Mouse (Mus musculus): Measurements from ENCODE around the gene Gm6588. TPM values are rescaled to one million over a fixed set of nuclear protein-coding genes. Genes with fewer than 3 reads are reported as not detected.

Gm6588 gene
- polyA plus RNA-seq, 1 experiment from 2014 or later = not detected

DNA sequence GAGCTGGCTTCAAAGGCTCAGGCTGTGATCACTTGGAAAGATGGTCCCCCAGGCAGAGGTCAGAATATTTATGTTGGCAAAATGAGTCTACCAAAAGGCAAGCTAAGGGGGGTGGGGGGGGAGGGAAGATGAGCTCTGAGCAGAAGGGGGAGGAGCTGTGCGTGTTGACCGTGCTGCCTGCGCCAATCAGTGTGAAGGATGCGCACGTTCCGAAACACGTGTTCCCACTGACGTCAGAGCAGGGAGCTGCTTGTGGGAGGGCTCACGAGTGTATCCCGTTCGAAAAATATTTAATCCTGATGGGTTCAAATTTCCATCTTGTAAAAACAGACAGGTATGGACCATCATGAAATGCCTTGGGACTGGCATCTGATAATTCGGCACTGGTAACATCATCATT is 29.7 kb upstream of the Gm6588 start:
- H3K9me3 ChIP-seq (ENCODE audit: control insufficient read depth, low read length) = no peaks in the 10 kb centered on the region
- WGBS = 31% methylated on average over 12 of the region's 12 CpGs
- H3K27me3 ChIP-seq (replicated peaks; ENCODE audit: control insufficient read depth, insufficient read depth, low read length) = no peaks in the 10 kb centered on the region
- H3K36me3 ChIP-seq (ENCODE audit: control insufficient read depth, insufficient read depth, low read length) = no peaks in the 10 kb centered on the region
- H3K27ac ChIP-seq (ENCODE audit: low read length) = no peak overlapping the region
- no peak overlapping the region for H3K9ac ChIP-seq (ENCODE audit: low read depth, low read length)
- H3K4me1 ChIP-seq (ENCODE audit: control insufficient read depth, insufficient read depth, low read length) = no peaks in the 10 kb centered on the region
- no peak for ATAC-seq
- H3K4me2 ChIP-seq (ENCODE audit: low read depth, low read length) = no peak overlapping the region
- no peak overlapping the region for H3K4me3 ChIP-seq (ENCODE audit: low read length)

DNA sequence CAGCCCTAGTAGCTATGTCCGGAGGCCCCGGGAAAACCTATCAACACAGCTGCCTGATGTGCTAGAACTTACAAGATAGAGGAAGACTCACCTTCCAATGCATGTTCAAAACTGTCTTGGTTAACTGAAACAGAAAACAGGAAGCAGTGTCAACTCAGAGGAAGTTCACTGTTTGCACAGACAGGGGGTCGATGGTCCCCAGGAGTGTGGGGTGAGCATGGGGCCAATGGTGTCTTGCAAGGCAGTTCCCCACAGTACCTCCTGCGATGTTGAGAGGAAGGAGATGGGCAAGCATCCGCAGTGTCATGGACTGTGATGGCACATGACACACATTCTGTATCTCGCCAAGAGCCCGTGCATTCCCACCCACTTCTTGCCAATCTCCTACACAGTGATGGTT is 22.6 kb upstream of the Gm6588 start:
- WGBS = 84% methylated on average over 7 of the region's 7 CpGs
- ATAC-seq = no peak
- no peak overlapping the region for H3K4me2 ChIP-seq (ENCODE audit: low read depth, low read length)
- no peak overlapping the region for H3K27ac ChIP-seq (ENCODE audit: low read length)
- H3K4me3 ChIP-seq (ENCODE audit: low read length) = no peak overlapping the region
- H3K36me3 ChIP-seq (ENCODE audit: control insufficient read depth, insufficient read depth, low read length) = no peaks in the 10 kb centered on the region
- no peaks in the 10 kb centered on the region for H3K27me3 ChIP-seq (replicated peaks; ENCODE audit: control insufficient read depth, insufficient read depth, low read length)
- no peak overlapping the region for H3K9ac ChIP-seq (ENCODE audit: low read depth, low read length)
- 0 out of 2 replicates have a peak, but pooled peaks cover 3% of the 10 kb centered on the region for H3K4me1 ChIP-seq (ENCODE audit: control insufficient read depth, insufficient read depth, low read length)
- no peaks in the 10 kb centered on the region for H3K9me3 ChIP-seq (ENCODE audit: control insufficient read depth, low read length)

DNA sequence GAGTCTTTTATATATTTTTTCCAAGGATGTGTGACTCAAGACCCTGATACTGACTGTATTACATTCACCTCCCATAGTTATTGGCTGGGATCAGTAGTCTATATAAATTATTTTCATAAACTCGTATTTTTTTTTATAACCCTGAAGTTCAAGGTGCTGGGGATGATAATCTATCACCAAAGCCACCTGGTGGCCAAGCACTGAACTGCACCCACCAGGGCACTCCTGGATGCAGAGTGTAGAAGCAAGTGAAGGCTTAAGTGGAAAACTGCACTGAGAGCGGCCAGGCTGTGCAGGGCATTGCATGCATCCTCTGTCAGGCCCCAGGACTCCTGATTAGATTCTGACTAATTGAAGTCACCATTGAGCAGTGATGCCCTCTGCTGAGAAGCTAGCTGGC is 21.9 kb upstream of the Gm6588 start:
- 42% methylated on average over 2 of the region's 2 CpGs for WGBS
- Histone ChIP-seq H3K36me3 (ENCODE audit: control insufficient read depth, insufficient read depth, low read length) (no peaks in the 10 kb centered on the region), H3K9ac (ENCODE audit: low read depth, low read length) (no peak overlapping the region), H3K27me3 (replicated peaks; ENCODE audit: control insufficient read depth, insufficient read depth, low read length) (0 out of 2 replicates have a peak, but pooled peaks cover 2% of the 10 kb centered on the region), H3K4me2 (ENCODE audit: low read depth, low read length) (no peak overlapping the region), H3K4me1 (ENCODE audit: control insufficient read depth, insufficient read depth, low read length) (0 out of 2 replicates have a peak, but pooled peaks cover 3% of the 10 kb centered on the region), H3K9me3 (ENCODE audit: control insufficient read depth, low read length) (no peaks in the 10 kb centered on the region), H3K27ac (ENCODE audit: low read length) (no peak overlapping the region), H3K4me3 (ENCODE audit: low read length) (no peak overlapping the region)
- ATAC-seq = no peak

DNA sequence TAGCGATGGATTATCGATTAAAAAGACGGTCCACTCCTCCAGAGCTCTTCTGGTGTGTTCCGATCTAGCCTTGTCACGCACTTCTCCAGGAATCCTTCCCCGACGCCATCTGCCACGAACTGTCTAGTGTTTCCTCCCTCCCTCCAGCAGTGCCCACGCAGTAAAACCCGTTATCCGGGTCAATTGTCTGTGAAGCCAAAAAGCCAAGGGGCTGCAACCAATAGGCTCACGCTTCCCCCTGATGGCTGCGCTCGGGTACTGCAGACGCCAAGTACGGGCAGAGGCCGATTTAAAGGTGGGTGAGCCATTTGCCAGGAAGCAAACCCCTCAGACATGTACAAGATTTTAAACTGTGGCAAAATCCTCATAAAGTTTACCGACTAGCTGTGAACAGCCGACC is 20.3 kb upstream of the Gm6588 start:
- 0 out of 2 replicates have a peak, but pooled peaks cover 3% of the 10 kb centered on the region for H3K4me1 ChIP-seq (ENCODE audit: control insufficient read depth, insufficient read depth, low read length)
- H3K36me3 ChIP-seq (ENCODE audit: control insufficient read depth, insufficient read depth, low read length) = no peaks in the 10 kb centered on the region
- WGBS = 15% methylated on average over 19 of the region's 19 CpGs
- ATAC-seq = no peak
- H3K27ac ChIP-seq (ENCODE audit: low read length) = no peak overlapping the region
- 0 out of 2 replicates have a peak, but pooled peaks cover 3% of the 10 kb centered on the region for H3K27me3 ChIP-seq (replicated peaks; ENCODE audit: control insufficient read depth, insufficient read depth, low read length)
- H3K4me3 ChIP-seq (ENCODE audit: low read length) = no peak overlapping the region
- no peaks in the 10 kb centered on the region for H3K9me3 ChIP-seq (ENCODE audit: control insufficient read depth, low read length)
- H3K9ac ChIP-seq (ENCODE audit: low read depth, low read length) = no peak overlapping the region
- no peak overlapping the region for H3K4me2 ChIP-seq (ENCODE audit: low read depth, low read length)

DNA sequence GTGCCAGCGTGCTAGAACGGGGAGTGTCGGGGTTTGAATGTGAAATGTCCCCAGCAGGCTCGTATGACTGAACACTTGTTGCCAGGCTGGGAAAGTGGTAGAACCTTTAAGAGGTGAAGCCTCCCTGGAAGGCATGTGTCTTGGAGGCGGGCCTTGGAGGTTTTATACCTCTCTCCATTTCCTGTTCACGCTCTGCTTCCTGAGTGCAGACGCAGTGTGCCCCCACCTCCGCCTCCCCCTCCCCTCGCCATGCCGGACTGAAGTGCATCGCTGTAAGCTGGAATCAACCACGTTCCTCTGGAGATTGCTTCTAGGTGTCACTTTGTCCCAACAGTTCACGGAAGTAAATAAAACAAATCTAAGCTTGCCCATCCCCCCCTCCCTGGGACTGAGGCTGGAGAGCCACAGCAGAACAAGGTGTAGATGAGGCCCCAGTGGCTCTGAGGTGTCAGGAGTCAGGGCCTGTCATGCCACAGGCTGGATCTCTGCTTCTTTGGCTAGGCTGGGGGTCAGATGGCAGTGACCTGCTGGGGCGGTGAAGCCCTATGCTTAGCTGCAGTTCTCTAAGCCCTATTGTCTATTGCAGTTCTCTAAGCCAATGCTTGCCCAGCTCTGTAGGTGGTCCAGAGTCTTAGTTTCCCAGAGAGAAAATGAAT is 18.0 kb upstream of the Gm6588 start:
- Histone ChIP-seq H3K27me3 (replicated peaks; ENCODE audit: control insufficient read depth, insufficient read depth, low read length) (0 out of 2 replicates have a peak, but pooled peaks cover 3% of the 10 kb centered on the region), H3K9ac (ENCODE audit: low read depth, low read length) (peak overlapping the region; percentile 43; the same call in 1 of the 2 replicates), H3K36me3 (ENCODE audit: control insufficient read depth, insufficient read depth, low read length) (no peaks in the 10 kb centered on the region), H3K4me2 (ENCODE audit: low read depth, low read length) (peak overlapping the region; percentile 41), H3K9me3 (ENCODE audit: control insufficient read depth, low read length) (no peaks in the 10 kb centered on the region), H3K27ac (ENCODE audit: low read length) (no peak overlapping the region), H3K4me1 (ENCODE audit: control insufficient read depth, insufficient read depth, low read length) (0 out of 2 replicates have a peak, but pooled peaks cover 3% of the 10 kb centered on the region), H3K4me3 (ENCODE audit: low read length) (peak overlapping the region; percentile 28)
- ATAC-seq = peak; percentile 45
- WGBS = 26% methylated on average over 14 of the region's 14 CpGs

DNA sequence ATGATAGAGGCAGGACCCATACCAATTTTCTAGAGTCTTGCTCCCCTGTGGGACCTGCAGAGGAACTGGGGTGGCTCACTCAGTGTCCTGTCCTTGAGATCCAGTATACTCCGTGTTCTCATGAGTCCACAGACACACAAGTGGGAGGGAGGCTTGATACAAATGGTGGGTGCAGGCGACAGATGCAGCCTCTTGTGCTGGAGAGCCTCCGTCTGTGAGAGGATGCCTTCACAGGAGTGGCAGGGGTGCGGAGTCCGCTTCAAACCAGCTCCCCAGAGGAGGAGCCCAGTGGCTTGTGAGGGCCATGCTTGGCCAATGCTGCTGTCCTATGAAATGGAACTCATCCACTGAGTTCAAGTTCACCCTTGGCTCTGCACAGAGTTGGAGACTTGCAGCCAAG is 17.2 kb upstream of the Gm6588 start:
- no peak overlapping the region for H3K4me2 ChIP-seq (ENCODE audit: low read depth, low read length)
- 0 out of 2 replicates have a peak, but pooled peaks cover 3% of the 10 kb centered on the region for H3K27me3 ChIP-seq (replicated peaks; ENCODE audit: control insufficient read depth, insufficient read depth, low read length)
- no peak overlapping the region for H3K9ac ChIP-seq (ENCODE audit: low read depth, low read length)
- 83% methylated on average over 5 of the region's 5 CpGs for WGBS
- no peak overlapping the region for H3K27ac ChIP-seq (ENCODE audit: low read length)
- ATAC-seq = no peak
- no peaks in the 10 kb centered on the region for H3K9me3 ChIP-seq (ENCODE audit: control insufficient read depth, low read length)
- H3K4me3 ChIP-seq (ENCODE audit: low read length) = no peak overlapping the region
- H3K4me1 ChIP-seq (ENCODE audit: control insufficient read depth, insufficient read depth, low read length) = 0 out of 2 replicates have a peak, but pooled peaks cover 3% of the 10 kb centered on the region
- no peaks in the 10 kb centered on the region for H3K36me3 ChIP-seq (ENCODE audit: control insufficient read depth, insufficient read depth, low read length)

DNA sequence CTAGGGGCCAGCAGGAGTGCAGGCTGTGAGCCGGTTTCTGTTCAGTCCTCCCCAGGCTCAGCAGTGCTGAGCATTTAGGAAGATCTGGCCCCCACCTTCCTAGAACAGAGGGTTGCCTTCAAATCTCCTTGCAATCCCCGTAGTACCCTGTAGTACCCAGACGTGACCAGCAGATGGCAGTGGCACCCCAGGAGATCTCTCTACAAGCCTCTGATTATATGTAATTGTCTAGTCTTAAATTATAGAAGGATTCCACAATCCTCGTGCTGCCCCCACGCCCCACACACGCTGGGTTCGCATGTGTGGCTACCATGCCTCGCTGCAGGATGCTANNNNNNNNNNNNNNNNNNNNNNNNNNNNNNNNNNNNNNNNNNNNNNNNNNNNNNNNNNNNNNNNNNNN is 16.2 kb upstream of the Gm6588 start:
- H3K4me1 ChIP-seq (ENCODE audit: control insufficient read depth, insufficient read depth, low read length) = 0 out of 2 replicates have a peak, but pooled peaks cover 3% of the 10 kb centered on the region
- H3K4me3 ChIP-seq (ENCODE audit: low read length) = no peak overlapping the region
- H3K9me3 ChIP-seq (ENCODE audit: control insufficient read depth, low read length) = no peaks in the 10 kb centered on the region
- no peak overlapping the region for H3K4me2 ChIP-seq (ENCODE audit: low read depth, low read length)
- ATAC-seq = no peak
- no peak overlapping the region for H3K9ac ChIP-seq (ENCODE audit: low read depth, low read length)
- 0 out of 2 replicates have a peak, but pooled peaks cover 3% of the 10 kb centered on the region for H3K27me3 ChIP-seq (replicated peaks; ENCODE audit: control insufficient read depth, insufficient read depth, low read length)
- 1% methylated on average over 8 of the region's 8 CpGs for WGBS
- H3K27ac ChIP-seq (ENCODE audit: low read length) = no peak overlapping the region
- no peaks in the 10 kb centered on the region for H3K36me3 ChIP-seq (ENCODE audit: control insufficient read depth, insufficient read depth, low read length)

DNA sequence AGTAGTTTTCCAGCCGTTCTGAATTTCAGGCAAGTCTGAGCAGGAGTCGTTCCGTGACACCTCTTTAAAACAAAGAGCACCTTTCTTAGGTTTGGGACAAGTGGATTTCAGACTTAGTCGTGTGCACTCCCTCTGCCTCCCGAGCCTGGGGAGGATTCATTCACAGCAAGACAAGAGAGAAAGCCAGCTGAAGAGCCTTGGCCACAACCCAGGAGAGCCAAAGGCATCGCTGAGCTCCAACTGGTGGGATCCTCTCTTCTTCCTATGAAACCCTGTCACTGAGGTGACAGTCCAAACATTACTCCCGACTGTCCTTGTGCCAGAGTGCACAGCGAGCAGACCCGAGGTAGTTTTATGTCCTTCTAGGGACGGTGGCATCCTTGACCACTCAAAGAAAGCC is 10.7 kb upstream of the Gm6588 start:
- no peaks in the 10 kb centered on the region for H3K4me1 ChIP-seq (ENCODE audit: control insufficient read depth, insufficient read depth, low read length)
- H3K36me3 ChIP-seq (ENCODE audit: control insufficient read depth, insufficient read depth, low read length) = no peaks in the 10 kb centered on the region
- H3K27me3 ChIP-seq (replicated peaks; ENCODE audit: control insufficient read depth, insufficient read depth, low read length) = no peaks in the 10 kb centered on the region
- H3K4me2 ChIP-seq (ENCODE audit: low read depth, low read length) = no peak overlapping the region
- no peak overlapping the region for H3K27ac ChIP-seq (ENCODE audit: low read length)
- no peak for ATAC-seq
- no peaks in the 10 kb centered on the region for H3K9me3 ChIP-seq (ENCODE audit: control insufficient read depth, low read length)
- no peak overlapping the region for H3K4me3 ChIP-seq (ENCODE audit: low read length)
- no peak overlapping the region for H3K9ac ChIP-seq (ENCODE audit: low read depth, low read length)
- whole genome bisulfite sequencing = 47% methylated on average over 10 of the region's 10 CpGs

DNA sequence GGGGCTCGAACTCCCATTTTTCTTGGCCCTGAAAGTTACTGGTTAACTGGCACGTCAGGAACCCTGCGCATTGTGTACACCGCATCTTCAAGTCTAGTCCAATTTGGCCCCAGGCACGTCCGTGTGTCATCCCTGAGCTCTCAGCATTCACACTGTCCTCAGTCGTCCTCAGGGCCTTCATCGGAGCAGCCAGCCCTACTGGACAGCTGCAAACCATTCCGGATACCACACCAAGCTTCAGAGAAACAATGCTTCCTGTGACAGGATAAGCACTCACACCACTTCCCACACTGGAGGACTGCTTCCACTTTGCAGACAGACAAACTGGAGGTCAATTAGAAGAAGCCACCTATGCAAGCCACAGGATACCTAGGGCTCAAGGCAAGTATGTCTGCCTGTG is 3.9 kb downstream of the Gm6588 start:
- Histone ChIP-seq H3K4me3 (ENCODE audit: low read length) (no peak overlapping the region), H3K4me2 (ENCODE audit: low read depth, low read length) (no peak overlapping the region), H3K27ac (ENCODE audit: low read length) (no peak overlapping the region), H3K9ac (ENCODE audit: low read depth, low read length) (no peak overlapping the region), H3K36me3 (ENCODE audit: control insufficient read depth, insufficient read depth, low read length) (no peaks in the 10 kb centered on the region), H3K27me3 (replicated peaks; ENCODE audit: control insufficient read depth, insufficient read depth, low read length) (no peaks in the 10 kb centered on the region), H3K9me3 (ENCODE audit: control insufficient read depth, low read length) (no peaks in the 10 kb centered on the region), H3K4me1 (ENCODE audit: control insufficient read depth, insufficient read depth, low read length) (no peaks in the 10 kb centered on the region)
- no peak for ATAC-seq
- 69% methylated on average over 9 of the region's 9 CpGs for WGBS
